Mouse (Mus musculus): ENCODE measurements around the gene Erh. TPM values are rescaled to one million over a fixed set of nuclear protein-coding genes. Genes with fewer than 3 reads are reported as not detected.

The Erh gene
- polyA plus RNA-seq, 1 experiment from 2014 or later = 531 TPM

- no peak for DNase-seq (ENCODE audit: low spot score)
- WGBS = 95% methylated on average over 10 of the region's 10 CpGs
Observed at GRCm38 (mm10) chr12:80662322-80662721, 18.2 kb upstream of the Erh start.

GRCm38 (mm10) chr12:80658661-80659060 is 14.5 kb upstream of the Erh start:
- no peak for DNase-seq (ENCODE audit: low spot score)
- Histone ChIP-seq H3K36me3 (peaks cover 11% of the 10 kb centered on the region), H3K27ac (replicated peaks) (no peak overlapping the region), H3K9me3 (replicated peaks) (no peaks in the 10 kb centered on the region), H3K27me3 (ENCODE audit: low read depth, poor library complexity, severe bottlenecking) (no peaks in the 10 kb centered on the region), H3K4me1 (no peaks in the 10 kb centered on the region), H3K4me3 (no peak overlapping the region)
- 93% methylated on average over 6 of the region's 6 CpGs for WGBS

More at GRCm38 (mm10) chr12:80662322-80662721, 18.2 kb upstream of the Erh start:
- H3K27me3 ChIP-seq (ENCODE audit: low read depth, poor library complexity, severe bottlenecking) = no peaks in the 10 kb centered on the region
- peaks cover 29% of the 10 kb centered on the region for H3K36me3 ChIP-seq
- no peaks in the 10 kb centered on the region for H3K9me3 ChIP-seq (replicated peaks)
- H3K4me1 ChIP-seq = no peaks in the 10 kb centered on the region
- H3K27ac ChIP-seq (replicated peaks) = no peak overlapping the region
- no peak overlapping the region for H3K4me3 ChIP-seq

- DNase-seq (ENCODE audit: low spot score) = no peak
Observed at GRCm38 (mm10) chr12:80654659-80655025, 10.5 kb upstream of the Erh start.

GRCm38 (mm10) chr12:80653951-80654658 is 10.0 kb upstream of the Erh start:
- no peak for DNase-seq (ENCODE audit: low spot score)
- 94% methylated on average over 7 of the region's 7 CpGs for WGBS

More at GRCm38 (mm10) chr12:80654659-80655025, 10.5 kb upstream of the Erh start:
- no peak overlapping the region for H3K4me3 ChIP-seq
- 92% methylated on average over 3 of the region's 3 CpGs for WGBS
- no peaks in the 10 kb centered on the region for H3K4me1 ChIP-seq
- 0 out of 2 replicates have a peak, but pooled peaks cover 4% of the 10 kb centered on the region for H3K36me3 ChIP-seq
- no peaks in the 10 kb centered on the region for H3K9me3 ChIP-seq (replicated peaks)
- H3K27ac ChIP-seq (replicated peaks) = no peak overlapping the region
- H3K27me3 ChIP-seq (ENCODE audit: low read depth, poor library complexity, severe bottlenecking) = no peaks in the 10 kb centered on the region

GRCm38 (mm10) chr12:80646377-80646776 is 2.2 kb upstream of the Erh start:
- H3K9me3 ChIP-seq (replicated peaks) = no peaks in the 10 kb centered on the region
- no peaks in the 10 kb centered on the region for H3K27me3 ChIP-seq (ENCODE audit: low read depth, poor library complexity, severe bottlenecking)
- H3K4me1 ChIP-seq = peaks cover 40% of the 10 kb centered on the region
- 94% methylated on average over 3 of the region's 3 CpGs for WGBS
- H3K27ac ChIP-seq (replicated peaks) = no peak overlapping the region
- no peak for DNase-seq (ENCODE audit: low spot score)
- peak overlapping the region; percentile 91; the same call in 1 of the 2 replicates for H3K4me3 ChIP-seq
- peaks cover 27% of the 10 kb centered on the region for H3K36me3 ChIP-seq

More at GRCm38 (mm10) chr12:80653951-80654658, 10.0 kb upstream of the Erh start:
- H3K27me3 ChIP-seq (ENCODE audit: low read depth, poor library complexity, severe bottlenecking) = no peaks in the 10 kb centered on the region
- no peaks in the 10 kb centered on the region for H3K9me3 ChIP-seq (replicated peaks)
- 0 out of 2 replicates have a peak, but pooled peaks cover 5% of the 10 kb centered on the region for H3K36me3 ChIP-seq
- no peak overlapping the region for H3K27ac ChIP-seq (replicated peaks)
- no peak overlapping the region for H3K4me3 ChIP-seq
- H3K4me1 ChIP-seq = no peaks in the 10 kb centered on the region

GRCm38 (mm10) chr12:80644506-80644868 is 346 bp upstream of the Erh start:
- 10% methylated on average over 18 of the region's 18 CpGs for WGBS
- Histone ChIP-seq H3K27me3 (ENCODE audit: low read depth, poor library complexity, severe bottlenecking) (no peaks in the 10 kb centered on the region), H3K9me3 (replicated peaks) (no peaks in the 10 kb centered on the region), H3K4me3 (peak overlapping the region; percentile 91), H3K27ac (replicated peaks) (peak overlapping the region; percentile 96), H3K4me1 (peaks cover 40% of the 10 kb centered on the region), H3K36me3 (peaks cover 41% of the 10 kb centered on the region)
- no peak for DNase-seq (ENCODE audit: low spot score)

- DNase-seq (ENCODE audit: low spot score) = peak; percentile 74
- WGBS = 2% methylated on average over 48 of the region's 48 CpGs
- Histone ChIP-seq H3K9me3 (replicated peaks) (no peaks in the 10 kb centered on the region), H3K4me3 (peak overlapping the region; percentile 91), H3K27me3 (ENCODE audit: low read depth, poor library complexity, severe bottlenecking) (no peaks in the 10 kb centered on the region), H3K4me1 (peaks cover 40% of the 10 kb centered on the region), H3K36me3 (peaks cover 46% of the 10 kb centered on the region), H3K27ac (replicated peaks) (peak overlapping the region; percentile 96)
Observed at GRCm38 (mm10) chr12:80642725-80643692, 1.1 kb downstream of the Erh start.

GRCm38 (mm10) chr12:80631790-80632189 is 12.4 kb downstream of the Erh start:
- H3K27me3 ChIP-seq (ENCODE audit: low read depth, poor library complexity, severe bottlenecking) = no peaks in the 10 kb centered on the region
- DNase-seq (ENCODE audit: low spot score) = no peak
- H3K4me1 ChIP-seq = peaks cover 14% of the 10 kb centered on the region
- WGBS = 91% methylated on average over 5 of the region's 5 CpGs
- no peak overlapping the region for H3K4me3 ChIP-seq
- no peak overlapping the region for H3K27ac ChIP-seq (replicated peaks)
- no peaks in the 10 kb centered on the region for H3K9me3 ChIP-seq (replicated peaks)
- peaks cover 64% of the 10 kb centered on the region for H3K36me3 ChIP-seq

GRCm38 (mm10) chr12:80620501-80620900 is 23.6 kb downstream of the Erh start:
- H3K4me3 ChIP-seq = no peak overlapping the region
- no peak for DNase-seq (ENCODE audit: low spot score)
- no peaks in the 10 kb centered on the region for H3K27me3 ChIP-seq (ENCODE audit: low read depth, poor library complexity, severe bottlenecking)
- 0 out of 2 replicates have a peak, but pooled peaks cover 3% of the 10 kb centered on the region for H3K36me3 ChIP-seq
- H3K27ac ChIP-seq (replicated peaks) = no peak overlapping the region
- WGBS = 78% methylated on average over 5 of the region's 5 CpGs
- H3K9me3 ChIP-seq (replicated peaks) = no peaks in the 10 kb centered on the region
- peaks cover 8% of the 10 kb centered on the region; the same call in 1 of the 2 replicates for H3K4me1 ChIP-seq

GRCm38 (mm10) chr12:80615371-80616257 is 28.5 kb downstream of the Erh start:
- Histone ChIP-seq H3K4me3 (no peak overlapping the region), H3K36me3 (no peaks in the 10 kb centered on the region), H3K27me3 (ENCODE audit: low read depth, poor library complexity, severe bottlenecking) (no peaks in the 10 kb centered on the region), H3K27ac (replicated peaks) (no peak overlapping the region), H3K9me3 (replicated peaks) (no peaks in the 10 kb centered on the region), H3K4me1 (peaks cover 8% of the 10 kb centered on the region; the same call in 1 of the 2 replicates)
- DNase-seq (ENCODE audit: low spot score) = no peak
- 67% methylated on average over 7 of the region's 7 CpGs for WGBS

- Histone ChIP-seq H3K27me3 (ENCODE audit: low read depth, poor library complexity, severe bottlenecking) (no peaks in the 10 kb centered on the region), H3K36me3 (no peaks in the 10 kb centered on the region), H3K4me1 (peaks cover 8% of the 10 kb centered on the region; the same call in 1 of the 2 replicates), H3K4me3 (no peak overlapping the region), H3K27ac (replicated peaks) (no peak overlapping the region), H3K9me3 (replicated peaks) (no peaks in the 10 kb centered on the region)
- no peak for DNase-seq (ENCODE audit: low spot score)
- WGBS = 80% methylated on average over 9 of the region's 9 CpGs
Observed at GRCm38 (mm10) chr12:80612113-80612791, 31.9 kb downstream of the Erh start.
